Mouse (Mus musculus): ENCODE results near the gene Trpm7. TPM values are rescaled to one million over a fixed set of nuclear protein-coding genes. Genes with fewer than 3 reads are reported as not detected.
A peak's percentile ranks its signal among the peaks of the same experiment; 100 is the strongest.

The Trpm7 gene
- total and polyA plus RNA-seq, 3 experiments: 22.3 to 23.1 TPM; not detected in 1

DNA sequence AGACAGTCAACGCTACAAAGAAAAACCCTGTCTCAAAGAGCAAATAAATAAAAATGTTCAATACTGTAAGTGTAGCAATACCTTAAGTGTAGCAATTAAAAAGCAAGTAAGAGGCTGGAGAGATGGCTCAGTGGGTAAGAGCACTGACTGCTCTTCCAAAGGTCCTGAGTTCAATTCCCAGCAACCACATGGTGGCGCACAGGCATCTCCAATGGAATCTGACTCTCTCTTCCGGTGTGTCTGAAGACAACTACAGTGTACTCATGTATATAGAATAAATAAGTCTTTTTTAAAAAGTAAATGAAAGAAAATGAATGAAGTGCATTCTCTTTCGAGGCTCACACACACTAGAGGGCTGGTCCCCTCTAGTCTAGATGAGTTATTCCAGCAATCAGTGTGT is 107.8 kb downstream of the Trpm7 start (continued):
- TF ChIP-seq USF2 (IDR thresholded peaks at IDR 0.05; ENCODE audit: borderline replicate concordance in 1 of 2, insufficient read depth in 1 of 2, low read depth in 1 of 2, low read length in 2 of 2) (no peak), ZMIZ1 (IDR thresholded peaks at IDR 0.05; ENCODE audit: low read depth, low read length) (no peak)

- DNase-seq (ENCODE audit: low read depth, low spot score): peak; percentile 34
- Histone ChIP-seq H3K36me3 (ENCODE audit: control insufficient read depth in 1 of 2, insufficient read depth in 2 of 2, low read length in 2 of 2) (no peaks in the 10 kb centered on the region; a peak in 1 of 4 replicates), H3K4me1 (ENCODE audit: control insufficient read depth in 1 of 2, insufficient read depth in 2 of 2, low read length in 2 of 2) (no peaks in the 10 kb centered on the region), H3K9ac (ENCODE audit: control insufficient read depth, low read depth, low read length, poor library complexity, severe bottlenecking) (no peak overlapping the region), H3K79me2 (ENCODE audit: control insufficient read depth, insufficient read depth, low read length, poor library complexity) (no peaks in the 10 kb centered on the region), H3K27me3 (ENCODE audit: control insufficient read depth in 1 of 2, insufficient read depth in 2 of 2, low read length in 2 of 2) (no peaks in the 10 kb centered on the region), H3K4me3 (ENCODE audit: control insufficient read depth in 1 of 2, insufficient read depth in 1 of 2, low read depth in 2 of 2, low read length in 2 of 2) (no peak overlapping the region), H3K9me3 (replicated peaks; ENCODE audit: insufficient read depth, low read length) (no peaks in the 10 kb centered on the region), H3K27ac (ENCODE audit: control insufficient read depth, low read depth, low read length) (no peak overlapping the region)
- TF ChIP-seq NRF1 (IDR thresholded peaks at IDR 0.05; ENCODE audit: insufficient read depth, low read depth, low read length, poor library complexity, severe bottlenecking) (no peak), E2F4 (IDR thresholded peaks at IDR 0.05; ENCODE audit: borderline replicate concordance, low read depth, low read length) (no peak), CHD1 (IDR thresholded peaks at IDR 0.05; ENCODE audit: low read depth, low read length) (no peak), RAD21 (IDR thresholded peaks at IDR 0.05; ENCODE audit: low read depth, low read length) (peak; percentile 41), TBP (IDR thresholded peaks at IDR 0.05; ENCODE audit: low read depth, low read length) (no peak), SMC3 (IDR thresholded peaks at IDR 0.05; ENCODE audit: low read depth, low read length) (peak; percentile 44), KAT2A (conservative IDR thresholded peaks at IDR 0.05; ENCODE audit: low read depth, low read length) (no peak), NELFE (IDR thresholded peaks at IDR 0.05; ENCODE audit: low read depth, low read length) (no peak), MXI1 (IDR thresholded peaks at IDR 0.05; ENCODE audit: low read depth, low read length) (no peak), MAZ (IDR thresholded peaks at IDR 0.05; ENCODE audit: low read depth, low read length) (no peak), SIN3A (IDR thresholded peaks at IDR 0.05; ENCODE audit: low read length) (no peak), ZNF384 (IDR thresholded peaks at IDR 0.05; ENCODE audit: low read depth, low read length) (no peak), HCFC1 (IDR thresholded peaks at IDR 0.05; ENCODE audit: low read depth, low read length) (no peak), MYC (IDR thresholded peaks at IDR 0.05; ENCODE audit: low read depth, low read length) (no peak), GABPA (IDR thresholded peaks at IDR 0.05; ENCODE audit: low read depth, low read length) (no peak), POLR2AphosphoS2 (IDR thresholded peaks at IDR 0.05; ENCODE audit: low read length) (no peak), ZC3H11A (IDR thresholded peaks at IDR 0.05; ENCODE audit: low read depth, low read length) (peak; percentile 27; the same call in 1 of the 2 replicates), MEF2A (IDR thresholded peaks at IDR 0.05; ENCODE audit: extremely low read depth, insufficient replicate concordance, low read depth, low read length, poor library complexity, severe bottlenecking) (no peak), JUND (IDR thresholded peaks at IDR 0.05; ENCODE audit: low read depth, low read length) (no peak), ZMIZ1 (IDR thresholded peaks at IDR 0.05; ENCODE audit: low read depth, low read length) (no peak), CTCF (IDR thresholded peaks at IDR 0.05 in 2 of 3, conservative IDR thresholded peaks at IDR 0.05 in 1 of 3; ENCODE audit: control insufficient read depth in 1 of 3, insufficient read depth in 1 of 3, low read depth in 2 of 3, low read length in 3 of 3, poor library complexity in 1 of 3, severe bottlenecking in 1 of 3) (peak; percentile 28 to 50 (median 41); a peak in 5 of 6 replicates), RCOR1 (IDR thresholded peaks at IDR 0.05; ENCODE audit: low read depth, low read length) (no peak), MAX (IDR thresholded peaks at IDR 0.05; ENCODE audit: low read length) (no peak), ETS1 (IDR thresholded peaks at IDR 0.05; ENCODE audit: low read depth, low read length) (no peak), ELF1 (IDR thresholded peaks at IDR 0.05; ENCODE audit: low read depth, low read length) (no peak), GATA1 (IDR thresholded peaks at IDR 0.05; ENCODE audit: low read depth, low read length) (no peak), TAL1 (IDR thresholded peaks at IDR 0.05; ENCODE audit: low read length) (no peak), MYB (IDR thresholded peaks at IDR 0.05; ENCODE audit: low read depth, low read length) (no peak), ZKSCAN1 (IDR thresholded peaks at IDR 0.05; ENCODE audit: low read depth, low read length) (no peak), TCF12 (IDR thresholded peaks at IDR 0.05; ENCODE audit: low read depth, low read length) (no peak), POLR2AphosphoS5 (IDR thresholded peaks at IDR 0.05; ENCODE audit: borderline replicate concordance, low read depth, low read length) (no peak)
Observed at GRCm38 (mm10) chr2:126767599-126767998, 108.4 kb downstream of the Trpm7 start.

Data from MEL (cell line).